Mouse (Mus musculus) G1E (cell line): ENCODE data around the gene B3gat1.

ENCODE experiments used
- CTCF ChIP-seq: IDR thresholded peaks from 2 replicates; pipeline ENCODE4 v1.5.1; 2012; ENCODE audit warnings: low read depth, low read length, inconsistent platforms, mixed read lengths
- GATA2 ChIP-seq: IDR thresholded peaks from 2 replicates; pipeline ENCODE4 v1.6.1; 2012; ENCODE audit warnings: low read depth, low read length, inconsistent platforms, borderline replicate concordance
- TAL1 ChIP-seq: conservative IDR thresholded peaks from 2 replicates; pipeline ENCODE4 v1.6.1; 2012; ENCODE audit warnings: low read depth, low read length, inconsistent platforms, mixed read lengths

DNA sequence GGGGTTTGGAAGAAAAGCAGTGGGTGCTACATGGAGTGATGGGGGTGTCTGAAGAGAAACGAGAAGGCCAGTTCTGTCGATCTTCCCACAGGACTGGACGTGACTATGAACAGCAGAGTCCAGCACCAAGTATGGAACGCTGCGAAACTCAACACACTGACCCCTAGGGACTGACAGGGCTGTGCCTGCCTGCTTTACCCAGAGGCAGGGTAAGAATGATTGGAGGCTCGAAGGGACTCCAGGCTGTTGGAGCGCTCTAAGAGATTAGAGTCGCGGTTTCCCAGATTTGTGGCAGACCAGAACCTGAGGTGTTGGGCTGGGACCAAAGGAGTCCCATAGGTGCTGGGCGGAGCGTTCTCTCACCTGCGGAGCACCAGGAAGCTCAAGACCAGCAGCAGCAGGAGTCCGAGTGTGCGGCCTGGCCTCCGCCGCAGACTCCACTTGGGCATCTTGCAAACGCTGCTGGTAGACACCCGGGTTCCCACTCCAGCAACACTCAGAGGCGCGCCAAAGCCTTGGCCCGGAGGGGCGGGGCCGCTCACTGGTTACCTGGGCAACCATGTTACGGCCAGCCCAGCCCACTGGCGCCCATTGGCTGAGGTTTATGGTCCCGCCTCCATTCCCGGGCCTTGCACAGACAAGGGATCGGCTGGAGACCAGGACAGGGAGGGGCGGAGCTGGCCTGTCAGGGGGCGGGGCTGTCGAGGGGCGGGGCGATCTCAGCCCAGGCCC, 72.6 kb downstream of the B3gat1 start, which contains the start of gene Glb1l2:
- no peak for TF ChIP-seq CTCF
- TF ChIP-seq GATA2, result no peak
- no peak for TF ChIP-seq TAL1
